Mouse (Mus musculus): ENCODE measurements around the gene Krtcap2.

GRCm38 (mm10) chr3:89227307-89228179 is 18.2 kb upstream of the Krtcap2 start:
- TF ChIP-seq CTCF (IDR thresholded peaks at IDR 0.05; ENCODE audit: control insufficient read depth, insufficient read depth, insufficient read length): no peak
- TF ChIP-seq USF1 (IDR thresholded peaks at IDR 0.05; ENCODE audit: low read depth): no peak
- no peak for TF ChIP-seq FOSL1 (IDR thresholded peaks at IDR 0.05; ENCODE audit: insufficient read depth, low read length, poor library complexity, severe bottlenecking)
- TF ChIP-seq CEBPB (IDR thresholded peaks at IDR 0.05; ENCODE audit: low read depth): no peak
- TF ChIP-seq MAX (IDR thresholded peaks at IDR 0.05): no peak
